10 mouse cellular contexts compared by ENCODE assay signal in the genomic region with DNA sequence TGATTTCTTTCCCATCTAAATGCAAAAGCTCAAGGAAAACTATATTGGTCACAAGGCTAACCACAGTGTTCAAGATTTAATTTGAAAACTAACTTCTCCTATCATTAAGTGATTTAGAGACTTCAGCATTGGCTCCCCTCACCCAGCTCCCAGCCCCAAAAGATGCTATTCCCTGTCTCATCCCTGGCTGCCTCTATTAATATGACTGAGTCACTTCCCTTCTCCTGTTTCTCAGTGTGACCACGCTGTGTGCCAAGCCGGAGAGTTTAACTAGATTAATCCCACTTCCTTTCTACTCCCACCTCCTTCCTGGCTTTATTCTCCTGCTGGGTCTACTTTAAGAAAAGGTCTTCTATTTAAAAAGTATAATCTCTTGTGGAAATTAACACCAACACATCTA.
DNase-seq lines count a peak whose midpoint lies in the region; ATAC-seq and TF ChIP-seq lines count a peak whose summit lies in the region.
"Had no signal": no experiment of that assay in that cellular context is flagged by ENCODE, and none has a peak within 500 bp of the region (broad histone marks: within the 10 kb centered on the region; RNA-seq: fewer than 3 reads in every experiment).

No protein-coding gene starts in this region.

- H3K9me3 ChIP-seq in heart, embryonic 10.5 days: no peaks in the 10 kb centered on the region
- H3K9me3 ChIP-seq in forebrain, embryonic 12.5 days: no peaks in the 10 kb centered on the region
- H3K9me3 ChIP-seq: embryonic facial prominence, embryonic 12.5 days had no signal

- H3K27me3 ChIP-seq in heart, adult 2 months (ENCODE audit: control insufficient read depth, insufficient read depth, low read length): no peaks in the 10 kb centered on the region
- no peaks in the 10 kb centered on the region for H3K27me3 ChIP-seq in heart, embryonic 10.5 days (ENCODE audit: insufficient read depth, poor library complexity, severe bottlenecking)
- H3K27me3 ChIP-seq in C2C12 (ENCODE audit: control insufficient read depth, insufficient read depth, insufficient read length): no peaks in the 10 kb centered on the region
- H3K27me3 ChIP-seq in forebrain, embryonic 12.5 days: no peaks in the 10 kb centered on the region
- H3K27me3 ChIP-seq: embryonic facial prominence, embryonic 12.5 days had no signal

- no peak overlapping the region for H3ac ChIP-seq in C2C12 (ENCODE audit: control insufficient read depth, insufficient read length, low read depth)

- peaks cover 30% of the 10 kb centered on the region for H3K36me3 ChIP-seq in heart, adult 2 months (ENCODE audit: control insufficient read depth, insufficient read depth, low read length)
- peaks cover 13% of the 10 kb centered on the region; the same call in 1 of the 2 replicates for H3K36me3 ChIP-seq in heart, embryonic 10.5 days
- H3K36me3 ChIP-seq in C2C12 (ENCODE audit: control insufficient read depth, insufficient read depth): peaks cover 20% of the 10 kb centered on the region
- no peaks in the 10 kb centered on the region; the same call in 1 of the 2 replicates for H3K36me3 ChIP-seq in forebrain, embryonic 12.5 days (replicated peaks)

- intact Hi-C loops in heart, adult 2 months (cut with DNase I): loop anchor here (1.0 to 5.0 kb wide), 2 partner anchors 38 to 100 kb away; no protein-coding TSS in a partner anchor
- intact Hi-C loops in gastrocnemius, postnatal 14 days (cut with DNase I; ENCODE audit: low total_unique reads): no loop called here

- no peak for TF ChIP-seq CTCF in heart, adult 2 months (IDR thresholded peaks at IDR 0.05)
- TF ChIP-seq CTCF in C2C12 (IDR thresholded peaks at IDR 0.05; ENCODE audit: control insufficient read depth, insufficient read depth, insufficient read length): no peak

- TF ChIP-seq EP300 in heart, adult 2 months (IDR thresholded peaks at IDR 0.05; ENCODE audit: insufficient read depth, low read depth, low read length): peak; percentile 57; the same call in 1 of the 2 replicates

- 1% methylated on average over 2 of the region's 2 CpGs for WGBS in heart, adult 2 months
- WGBS in heart, embryonic 10.5 days: 60% methylated on average over 2 of the region's 2 CpGs
- 70% methylated on average over 2 of the region's 2 CpGs for WGBS in forebrain, embryonic 12.5 days

- peak in 1 of 2 experiments; percentile 57 for DNase-seq in heart, adult 2 months
- DNase-seq in heart, embryonic 10.5 days (ENCODE audit: low spot score): no peak
- peak; percentile 47 for DNase-seq in gastrocnemius, postnatal 14 days
- DNase-seq in kidney, postnatal 36 days: peak; percentile 52 to 63
- DNase-seq in thymus, postnatal 25 days: no peak
- DNase-seq in adipocyte (ENCODE audit: low spot score): no peak
- DNase-seq: thymus, postnatal 14 days had no signal

- no peak for ATAC-seq in forebrain, embryonic 12.5 days (ENCODE audit: low FRiP score)

- peaks cover 24% of the 10 kb centered on the region for H3K4me1 ChIP-seq in heart, adult 2 months (ENCODE audit: control insufficient read depth, insufficient read depth, low read length)
- H3K4me1 ChIP-seq in heart, embryonic 10.5 days: peaks cover 8% of the 10 kb centered on the region
- H3K4me1 ChIP-seq in forebrain, embryonic 12.5 days: no peaks in the 10 kb centered on the region

- H3K4me2 ChIP-seq in forebrain, embryonic 12.5 days: no peak overlapping the region
- H3K4me2 ChIP-seq: embryonic facial prominence, embryonic 12.5 days had no signal

- 0 out of 2 replicates have a peak, but pooled peaks have one; percentile 32 for TF ChIP-seq POLR2A in heart, adult 2 months (IDR thresholded peaks at IDR 0.05; ENCODE audit: insufficient read depth, low read depth, low read length)

- H3K9ac ChIP-seq in heart, adult 2 months (ENCODE audit: low read depth, low read length): no peak overlapping the region
- H3K9ac ChIP-seq in forebrain, embryonic 12.5 days: no peak overlapping the region
- H3K9ac ChIP-seq: embryonic facial prominence, embryonic 12.5 days had no signal

- peaks cover 40% of the 10 kb centered on the region for H3K79me3 ChIP-seq in C2C12 (ENCODE audit: low read depth)

- peaks cover 4% of the 10 kb centered on the region for H3K79me2 ChIP-seq in heart, adult 2 months (replicated peaks; ENCODE audit: control insufficient read depth, insufficient read depth, low read length)
- H3K79me2 ChIP-seq in C2C12 (ENCODE audit: control insufficient read depth, insufficient read depth): peaks cover 85% of the 10 kb centered on the region

- no peak overlapping the region for H3K4me3 ChIP-seq in heart, adult 2 months
- no peak overlapping the region for H3K4me3 ChIP-seq in heart, embryonic 10.5 days
- no peak overlapping the region for H3K4me3 ChIP-seq in C2C12 (ENCODE audit: insufficient read depth, poor library complexity, severe bottlenecking)
- H3K4me3 ChIP-seq in forebrain, embryonic 12.5 days (replicated peaks): no peak overlapping the region
- H3K4me3 ChIP-seq: embryonic facial prominence, embryonic 12.5 days had no signal

- H3K27ac ChIP-seq in heart, adult 2 months: peak overlapping the region; percentile 79
- H3K27ac ChIP-seq in heart, embryonic 10.5 days: no peak overlapping the region
- H3K27ac ChIP-seq in forebrain, embryonic 12.5 days: no peak overlapping the region
- H3K27ac ChIP-seq: embryonic facial prominence, embryonic 12.5 days had no signal

TF ChIP-seq in C2C12, 6 proteins besides CTCF, POLR2A, EP300 and RAD21:
- TF ChIP-seq USF1 (IDR thresholded peaks at IDR 0.05; ENCODE audit: low read depth): no peak
- TF ChIP-seq FOSL1 (IDR thresholded peaks at IDR 0.05; ENCODE audit: insufficient read depth, low read length, poor library complexity, severe bottlenecking): peak; percentile 29

Comparison
In these comparisons a context has a peak if more than half of its experiments do, and no peak if none do; other contexts are left out.
1. DNase-seq: peak in gastrocnemius, postnatal 14 days (single experiment) and kidney, postnatal 36 days (2 of 2); none in heart, embryonic 10.5 days (single experiment), thymus, postnatal 25 days (single experiment) and adipocyte (single experiment).